Mouse (Mus musculus) layer of hippocampus, postnatal 36 days (tissue): Measurements from ENCODE around the gene Bicdl1. TPM values are rescaled to one million over a fixed set of nuclear protein-coding genes. Genes with fewer than 3 reads are reported as not detected.

Source experiments
- DNase-seq, 2 experiments: peaks; one replicate each; pipeline ENCODE4 v3.0.0; 2022
- microRNA-seq, 2 experiments: library from miRNA; unstranded; fragments of <30 nt; microRNA quantifications; one replicate each; pipeline ENCODE4 v1.2.0; 2021
- total RNA-seq, 2 experiments: library from RNA; stranded (reverse); gene quantifications; 2 replicates each; pipeline ENCODE4 v1.2.3; 2021

Bicdl1 gene
- total RNA-seq, 2 experiments from 2014 or later = 117 to 131 TPM

- no peak for DNase-seq
Observed at GRCm38 (mm10) chr5:115623694-115624440, 107.6 kb downstream of the Bicdl1 start.

DNA sequence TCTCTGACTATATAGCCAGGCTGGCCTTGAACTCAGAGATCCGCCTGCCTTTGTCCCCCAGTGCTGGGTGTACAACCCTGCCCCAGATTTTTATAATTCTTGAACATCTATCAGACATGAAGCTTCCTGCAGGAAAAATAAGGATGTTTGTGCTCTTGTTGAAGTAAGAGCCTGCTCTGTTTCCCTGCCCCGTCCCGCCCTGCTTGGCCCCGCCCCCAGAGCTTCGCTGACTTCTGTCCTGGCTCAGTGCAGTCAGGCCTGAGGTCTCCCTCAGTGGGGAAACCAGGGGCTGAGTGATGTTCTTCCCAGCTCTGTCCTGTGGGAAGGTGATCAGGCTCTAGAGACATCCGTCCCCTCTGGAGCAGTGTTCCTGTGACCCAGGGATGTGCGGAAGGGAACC is 108.7 kb downstream of the Bicdl1 start:
- no peak for DNase-seq

DNA sequence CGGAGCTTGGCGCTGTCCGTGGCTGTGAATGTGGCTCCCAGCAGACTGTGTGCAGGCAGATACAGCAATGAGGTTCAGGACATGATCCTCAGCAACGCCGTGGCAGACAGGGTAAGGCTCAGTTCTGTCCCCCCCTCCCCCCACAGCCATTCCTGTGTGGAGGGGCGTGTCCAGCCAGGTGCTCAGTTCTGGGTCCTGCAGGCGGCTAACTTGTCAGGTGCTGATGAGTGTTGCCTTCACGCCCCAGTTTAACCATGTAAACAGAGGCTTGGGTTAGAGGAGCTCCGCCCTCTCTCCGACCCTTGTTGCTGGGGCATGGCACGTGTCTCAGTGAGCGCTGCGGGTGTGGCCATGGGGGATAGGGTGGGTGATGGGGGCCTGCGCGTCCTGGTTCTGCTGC is 111.7 kb downstream of the Bicdl1 start:
- no peak for DNase-seq

DNA sequence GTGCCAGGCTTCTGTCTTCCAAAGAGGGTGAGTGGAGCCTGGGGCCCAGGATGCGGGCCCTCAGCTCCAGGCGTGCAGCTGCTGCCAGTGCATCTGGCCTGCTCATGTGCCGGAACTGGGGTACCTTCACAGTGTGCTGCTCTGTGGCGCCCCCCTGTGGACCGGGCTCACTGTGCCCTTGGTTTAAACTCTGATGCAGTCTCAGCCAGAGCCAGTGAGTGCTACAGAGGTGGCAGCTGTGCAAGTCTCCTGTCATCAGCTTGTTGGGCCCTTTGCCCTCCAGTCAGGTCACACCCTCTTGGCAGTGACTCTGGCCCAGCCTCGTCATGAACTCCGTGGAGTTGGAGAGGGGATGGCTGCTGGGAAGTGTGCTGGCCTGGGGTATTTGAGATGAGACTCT is 116.5 kb downstream of the Bicdl1 start:
- no peak for DNase-seq

- no peak for DNase-seq
Observed at GRCm38 (mm10) chr5:115613332-115613731, 118.1 kb downstream of the Bicdl1 start.

- no peak for DNase-seq
Observed at GRCm38 (mm10) chr5:115611566-115611965, 119.9 kb downstream of the Bicdl1 start.

GRCm38 (mm10) chr5:115603561-115603960 is 127.9 kb downstream of the Bicdl1 start:
- no peak for DNase-seq

Small RNA genes within 50 kb of the gene (microRNA-seq; reads per million reads assigned to microRNA genes)
- 0 to 0.60 reads per million in 2 experiments for gene Mir7030

Other genes starting within 250 kb of the Bicdl1 start
- gene Sirt4, start 246.9 kb downstream of the Bicdl1 start, total RNA-seq = 10 to 100 TPM; 46.4 to 50.7 TPM
- gene Pxn, start 224.9 kb downstream of the Bicdl1 start, total RNA-seq = 10 to 100 TPM; 39.8 to 46.1 TPM
- gene Rplp0, start 172.2 kb downstream of the Bicdl1 start, total RNA-seq = 100 to 1,000 TPM; 223 to 227 TPM
- gene Gcn1l1, start 166.4 kb downstream of the Bicdl1 start, total RNA-seq = 10 to 100 TPM; 69.4 to 73.1 TPM
- gene Rab35, start 99.7 kb downstream of the Bicdl1 start, total RNA-seq = 10 to 100 TPM; 88.7 to 89.0 TPM
- 10 to 100 TPM; 58.6 to 59.0 TPM for gene Cit, start 113.7 kb upstream of the Bicdl1 start, total RNA-seq